Mouse (Mus musculus) bone marrow, adult 2 months (tissue): ENCODE data around the gene Lrrc15.

ENCODE experiments used
- CTCF ChIP-seq: fragments of 200-500 bp; IDR thresholded peaks from 2 replicates; pipeline ENCODE4 v1.5.1; 2011; ENCODE audit warnings: low read length, control low read depth; ENCODE audit not compliant: control insufficient read depth, insufficient read depth
- POLR2A ChIP-seq: fragments of 200-500 bp; IDR thresholded peaks from 2 replicates; pipeline ENCODE4 v1.6.1; 2011; ENCODE audit warnings: low read depth, mild to moderate bottlenecking, control low read depth, low read length, borderline replicate concordance; ENCODE audit not compliant: control insufficient read depth

DNA sequence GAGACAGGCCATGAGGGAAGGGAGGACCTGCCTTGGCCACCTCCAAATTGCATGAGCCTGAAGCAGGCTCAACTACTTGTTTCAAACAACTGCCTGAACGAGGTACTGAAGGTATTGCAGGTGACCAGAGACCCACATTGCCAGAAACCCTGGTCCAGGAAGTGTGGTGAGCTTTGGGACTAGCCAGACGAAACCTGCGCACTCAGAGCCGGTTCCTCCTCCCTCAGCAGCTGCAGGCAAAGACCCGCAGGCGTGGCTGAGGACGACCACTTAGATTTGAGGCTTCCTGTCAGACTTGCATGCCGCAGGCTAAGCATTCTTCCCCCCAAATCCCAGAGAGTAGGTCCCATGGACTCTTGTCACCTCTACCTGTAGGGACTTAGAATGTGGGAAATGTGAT lies 49.0 kb downstream of the Lrrc15 start:
- no peak for TF ChIP-seq POLR2A
- no peak for TF ChIP-seq CTCF
